Mouse (Mus musculus): Measurements from ENCODE around the gene Cux1. TPM values are rescaled to one million over a fixed set of nuclear protein-coding genes. Genes with fewer than 3 reads are reported as not detected.
A peak's percentile ranks its signal among the peaks of the same experiment; 100 is the strongest.

Gene Cux1
- 114 and 121 TPM in 2 replicates for polyA plus RNA-seq (2015; fragmentation: Nextera tagmentation; extraction: Ambion mirVana)

- ATAC-seq (replicated peaks) = peak; percentile 92
- WGBS = 0% methylated on average over 82 of the region's 103 CpGs
- no peaks in the 10 kb centered on the region for H3K9me3 ChIP-seq
- peaks cover 41% of the 10 kb centered on the region for H3K4me1 ChIP-seq
- peak within 1 kb of the TSS; percentile 99 for H3K4me2 ChIP-seq
- peak within 1 kb of the TSS; percentile 97 for H3K9ac ChIP-seq
- H3K36me3 ChIP-seq (replicated peaks) = no peaks in the 10 kb centered on the region
- H3K27ac ChIP-seq = peak within 1 kb of the TSS; percentile 97
- H3K27me3 ChIP-seq (replicated peaks) = peaks cover 30% of the 10 kb centered on the region
- H3K4me3 ChIP-seq = peak within 1 kb of the TSS; percentile 99
These were observed at the start of gene Cux1 for GRCm38 (mm10) chr5:136567176-136568025. Gene Cux1 (minus strand): TSS chr5:136567490.

- Histone ChIP-seq H3K4me2 (no peak overlapping the region), H3K9ac (no peak overlapping the region), H3K9me3 (no peaks in the 10 kb centered on the region), H3K4me3 (no peak overlapping the region), H3K4me1 (no peaks in the 10 kb centered on the region), H3K27me3 (replicated peaks) (no peaks in the 10 kb centered on the region), H3K36me3 (replicated peaks) (no peaks in the 10 kb centered on the region), H3K27ac (no peak overlapping the region)
- WGBS = 91% methylated on average over 1 of the region's 1 CpGs
- no peak for ATAC-seq (replicated peaks)
These were observed 45.1 kb upstream of the Cux1 start for GRCm38 (mm10) chr5:136612391-136612790.

- Histone ChIP-seq H3K27ac (no peak overlapping the region), H3K9me3 (no peaks in the 10 kb centered on the region), H3K4me3 (no peak overlapping the region), H3K36me3 (replicated peaks) (no peaks in the 10 kb centered on the region), H3K27me3 (replicated peaks) (no peaks in the 10 kb centered on the region), H3K4me1 (no peaks in the 10 kb centered on the region), H3K4me2 (no peak overlapping the region), H3K9ac (no peak overlapping the region)
- no peak for ATAC-seq (replicated peaks)
- WGBS = 60% methylated on average over 6 of the region's 6 CpGs
These were observed 41.6 kb upstream of the Cux1 start for GRCm38 (mm10) chr5:136608814-136609434.

- Histone ChIP-seq H3K4me2 (no peak overlapping the region), H3K9me3 (no peaks in the 10 kb centered on the region), H3K36me3 (replicated peaks) (no peaks in the 10 kb centered on the region), H3K27ac (no peak overlapping the region), H3K9ac (no peak overlapping the region), H3K4me3 (no peak overlapping the region), H3K4me1 (no peaks in the 10 kb centered on the region), H3K27me3 (replicated peaks) (no peaks in the 10 kb centered on the region)
- WGBS = 87% methylated on average over 11 of the region's 11 CpGs
- ATAC-seq (replicated peaks) = no peak
These were observed 37.9 kb upstream of the Cux1 start for GRCm38 (mm10) chr5:136605144-136605543.

GRCm38 (mm10) chr5:136603176-136603964 lies 36.1 kb upstream of the Cux1 start:
- H3K27me3 ChIP-seq (replicated peaks) = no peaks in the 10 kb centered on the region
- no peak for ATAC-seq (replicated peaks)
- no peak overlapping the region for H3K9ac ChIP-seq
- 83% methylated on average over 13 of the region's 13 CpGs for WGBS
- no peaks in the 10 kb centered on the region for H3K36me3 ChIP-seq (replicated peaks)
- no peak overlapping the region for H3K4me3 ChIP-seq
- H3K9me3 ChIP-seq = no peaks in the 10 kb centered on the region
- H3K4me1 ChIP-seq = no peaks in the 10 kb centered on the region
- no peak overlapping the region for H3K4me2 ChIP-seq
- no peak overlapping the region for H3K27ac ChIP-seq

- WGBS = 80% methylated on average over 5 of the region's 5 CpGs
- H3K27ac ChIP-seq = no peak overlapping the region
- no peak for ATAC-seq (replicated peaks)
These were observed 33.2 kb upstream of the Cux1 start for GRCm38 (mm10) chr5:136600511-136600910.

GRCm38 (mm10) chr5:136594896-136595540 lies 27.7 kb upstream of the Cux1 start:
- WGBS = 61% methylated on average over 8 of the region's 8 CpGs
- ATAC-seq (replicated peaks) = no peak
- H3K27ac ChIP-seq = no peak overlapping the region

More at GRCm38 (mm10) chr5:136600511-136600910, 33.2 kb upstream of the Cux1 start:
- Histone ChIP-seq H3K4me3 (no peak overlapping the region), H3K9me3 (no peaks in the 10 kb centered on the region), H3K9ac (no peak overlapping the region), H3K4me2 (no peak overlapping the region), H3K4me1 (no peaks in the 10 kb centered on the region), H3K27me3 (replicated peaks) (no peaks in the 10 kb centered on the region), H3K36me3 (replicated peaks) (no peaks in the 10 kb centered on the region)

GRCm38 (mm10) chr5:136591816-136592499 lies 24.7 kb upstream of the Cux1 start:
- no peaks in the 10 kb centered on the region for H3K9me3 ChIP-seq
- no peaks in the 10 kb centered on the region for H3K4me1 ChIP-seq
- H3K27me3 ChIP-seq (replicated peaks) = no peaks in the 10 kb centered on the region
- no peak overlapping the region for H3K9ac ChIP-seq
- WGBS = 92% methylated on average over 8 of the region's 8 CpGs
- no peaks in the 10 kb centered on the region for H3K36me3 ChIP-seq (replicated peaks)
- H3K4me3 ChIP-seq = no peak overlapping the region
- H3K27ac ChIP-seq = no peak overlapping the region
- no peak overlapping the region for H3K4me2 ChIP-seq
- no peak for ATAC-seq (replicated peaks)

More at GRCm38 (mm10) chr5:136594896-136595540, 27.7 kb upstream of the Cux1 start:
- H3K9me3 ChIP-seq = no peaks in the 10 kb centered on the region
- no peaks in the 10 kb centered on the region for H3K4me1 ChIP-seq
- no peaks in the 10 kb centered on the region for H3K36me3 ChIP-seq (replicated peaks)
- no peak overlapping the region for H3K9ac ChIP-seq
- H3K27me3 ChIP-seq (replicated peaks) = no peaks in the 10 kb centered on the region
- no peak overlapping the region for H3K4me3 ChIP-seq
- no peak overlapping the region for H3K4me2 ChIP-seq

- no peaks in the 10 kb centered on the region for H3K36me3 ChIP-seq (replicated peaks)
These were observed 21.7 kb upstream of the Cux1 start for GRCm38 (mm10) chr5:136589002-136589401.

GRCm38 (mm10) chr5:136588471-136588870 lies 21.2 kb upstream of the Cux1 start:
- 75% methylated on average over 3 of the region's 3 CpGs for WGBS
- Histone ChIP-seq H3K27me3 (replicated peaks) (no peaks in the 10 kb centered on the region), H3K9me3 (no peaks in the 10 kb centered on the region), H3K36me3 (replicated peaks) (no peaks in the 10 kb centered on the region), H3K4me3 (no peak overlapping the region), H3K9ac (no peak overlapping the region), H3K4me2 (no peak overlapping the region), H3K27ac (no peak overlapping the region), H3K4me1 (no peaks in the 10 kb centered on the region)
- ATAC-seq (replicated peaks) = no peak

More at GRCm38 (mm10) chr5:136589002-136589401, 21.7 kb upstream of the Cux1 start:
- H3K27ac ChIP-seq = no peak overlapping the region
- H3K4me3 ChIP-seq = no peak overlapping the region
- 80% methylated on average over 2 of the region's 2 CpGs for WGBS
- H3K4me2 ChIP-seq = no peak overlapping the region
- H3K9ac ChIP-seq = no peak overlapping the region
- H3K27me3 ChIP-seq (replicated peaks) = no peaks in the 10 kb centered on the region
- no peaks in the 10 kb centered on the region for H3K4me1 ChIP-seq
- ATAC-seq (replicated peaks) = no peak
- H3K9me3 ChIP-seq = no peaks in the 10 kb centered on the region

- H3K4me1 ChIP-seq = no peaks in the 10 kb centered on the region
- no peak for ATAC-seq (replicated peaks)
- H3K4me3 ChIP-seq = no peak overlapping the region
- no peak overlapping the region for H3K9ac ChIP-seq
- H3K4me2 ChIP-seq = no peak overlapping the region
- WGBS = 49% methylated on average over 4 of the region's 4 CpGs
- H3K27me3 ChIP-seq (replicated peaks) = peaks cover 8% of the 10 kb centered on the region
- no peaks in the 10 kb centered on the region for H3K9me3 ChIP-seq
- H3K27ac ChIP-seq = no peak overlapping the region
- H3K36me3 ChIP-seq (replicated peaks) = no peaks in the 10 kb centered on the region
These were observed 17.5 kb upstream of the Cux1 start for GRCm38 (mm10) chr5:136584676-136585285.

All from midbrain, embryonic 15.5 days (tissue).